Mouse (Mus musculus): ENCODE data around the gene Theg. TPM values are rescaled to one million over a fixed set of nuclear protein-coding genes. Genes with fewer than 3 reads are reported as not detected.

Gene Theg
- polyA plus RNA-seq, 1 experiment: 0.18 TPM

- Histone ChIP-seq H3K4me1 (ENCODE audit: control insufficient read depth, insufficient read depth, insufficient read length) (no peaks in the 10 kb centered on the region), H3K27ac (ENCODE audit: insufficient read depth, low read length) (no peak overlapping the region), H3K27me3 (ENCODE audit: control insufficient read depth, insufficient read depth, low read length) (no peaks in the 10 kb centered on the region), H3K4me3 (ENCODE audit: extremely low read depth, insufficient read depth, insufficient read length) (no peak overlapping the region), H3K36me3 (ENCODE audit: control insufficient read depth, insufficient read depth, low read length) (no peaks in the 10 kb centered on the region)
- 91% methylated on average over 5 of the region's 5 CpGs for WGBS
- DNase-seq (ENCODE audit: low read depth in 1 of 2, low spot score in 2 of 2): no peak
- TF ChIP-seq POLR2A (IDR thresholded peaks at IDR 0.05; ENCODE audit: low read depth, low read length) (no peak), CTCF (IDR thresholded peaks at IDR 0.05; ENCODE audit: extremely low read depth, insufficient read depth, insufficient read length, insufficient replicate concordance) (no peak)
Measured at GRCm38 (mm10) chr10:79569921-79570320, 17.2 kb downstream of the Theg start.

GRCm38 (mm10) chr10:79559716-79560115 lies 27.4 kb downstream of the Theg start:
- WGBS: 89% methylated on average over 2 of the region's 2 CpGs
- Histone ChIP-seq H3K4me3 (ENCODE audit: extremely low read depth, insufficient read depth, insufficient read length) (no peak overlapping the region), H3K27ac (ENCODE audit: insufficient read depth, low read length) (no peak overlapping the region), H3K36me3 (ENCODE audit: control insufficient read depth, insufficient read depth, low read length) (no peaks in the 10 kb centered on the region), H3K27me3 (ENCODE audit: control insufficient read depth, insufficient read depth, low read length) (no peaks in the 10 kb centered on the region), H3K4me1 (ENCODE audit: control insufficient read depth, insufficient read depth, insufficient read length) (peaks cover 5% of the 10 kb centered on the region; the same call in 1 of the 2 replicates)
- DNase-seq (ENCODE audit: low read depth in 1 of 2, low spot score in 2 of 2): no peak
- TF ChIP-seq CTCF (IDR thresholded peaks at IDR 0.05; ENCODE audit: extremely low read depth, insufficient read depth, insufficient read length, insufficient replicate concordance) (no peak), POLR2A (IDR thresholded peaks at IDR 0.05; ENCODE audit: low read depth, low read length) (no peak)

GRCm38 (mm10) chr10:79557496-79557895 lies 29.6 kb downstream of the Theg start:
- Histone ChIP-seq H3K4me3 (ENCODE audit: extremely low read depth, insufficient read depth, insufficient read length) (no peak overlapping the region), H3K27me3 (ENCODE audit: control insufficient read depth, insufficient read depth, low read length) (no peaks in the 10 kb centered on the region), H3K4me1 (ENCODE audit: control insufficient read depth, insufficient read depth, insufficient read length) (peaks cover 11% of the 10 kb centered on the region; the same call in 1 of the 2 replicates), H3K27ac (ENCODE audit: insufficient read depth, low read length) (no peak overlapping the region), H3K36me3 (ENCODE audit: control insufficient read depth, insufficient read depth, low read length) (no peaks in the 10 kb centered on the region)
- no peak for DNase-seq (ENCODE audit: low read depth in 1 of 2, low spot score in 2 of 2)
- TF ChIP-seq CTCF (IDR thresholded peaks at IDR 0.05; ENCODE audit: extremely low read depth, insufficient read depth, insufficient read length, insufficient replicate concordance): no peak
- TF ChIP-seq POLR2A (IDR thresholded peaks at IDR 0.05; ENCODE audit: low read depth, low read length): no peak
- WGBS: 92% methylated on average over 5 of the region's 5 CpGs

GRCm38 (mm10) chr10:79556951-79557350 lies 30.2 kb downstream of the Theg start:
- DNase-seq (ENCODE audit: low read depth in 1 of 2, low spot score in 2 of 2): no peak
- WGBS: 88% methylated on average over 5 of the region's 5 CpGs
- no peak for TF ChIP-seq POLR2A (IDR thresholded peaks at IDR 0.05; ENCODE audit: low read depth, low read length)
- TF ChIP-seq CTCF (IDR thresholded peaks at IDR 0.05; ENCODE audit: extremely low read depth, insufficient read depth, insufficient read length, insufficient replicate concordance): no peak

GRCm38 (mm10) chr10:79555238-79555724 lies 31.9 kb downstream of the Theg start:
- no peak for TF ChIP-seq POLR2A (IDR thresholded peaks at IDR 0.05; ENCODE audit: low read depth, low read length)
- TF ChIP-seq CTCF (IDR thresholded peaks at IDR 0.05; ENCODE audit: extremely low read depth, insufficient read depth, insufficient read length, insufficient replicate concordance): no peak
- WGBS: 31% methylated on average over 7 of the region's 7 CpGs
- Histone ChIP-seq H3K4me1 (ENCODE audit: control insufficient read depth, insufficient read depth, insufficient read length) (peaks cover 11% of the 10 kb centered on the region; the same call in 1 of the 2 replicates), H3K36me3 (ENCODE audit: control insufficient read depth, insufficient read depth, low read length) (no peaks in the 10 kb centered on the region), H3K27me3 (ENCODE audit: control insufficient read depth, insufficient read depth, low read length) (no peaks in the 10 kb centered on the region), H3K27ac (ENCODE audit: insufficient read depth, low read length) (no peak overlapping the region), H3K4me3 (ENCODE audit: extremely low read depth, insufficient read depth, insufficient read length) (peak overlapping the region; percentile 92)
- no peak for DNase-seq (ENCODE audit: low read depth in 1 of 2, low spot score in 2 of 2)

More at GRCm38 (mm10) chr10:79556951-79557350, 30.2 kb downstream of the Theg start:
- Histone ChIP-seq H3K4me1 (ENCODE audit: control insufficient read depth, insufficient read depth, insufficient read length) (peaks cover 11% of the 10 kb centered on the region; the same call in 1 of the 2 replicates), H3K27ac (ENCODE audit: insufficient read depth, low read length) (no peak overlapping the region), H3K27me3 (ENCODE audit: control insufficient read depth, insufficient read depth, low read length) (no peaks in the 10 kb centered on the region), H3K4me3 (ENCODE audit: extremely low read depth, insufficient read depth, insufficient read length) (no peak overlapping the region), H3K36me3 (ENCODE audit: control insufficient read depth, insufficient read depth, low read length) (no peaks in the 10 kb centered on the region)

- Histone ChIP-seq H3K27ac (ENCODE audit: insufficient read depth, low read length) (peak within 1 kb of the TSS; percentile 49; the same call in 1 of the 2 replicates), H3K4me1 (ENCODE audit: control insufficient read depth, insufficient read depth, insufficient read length) (peaks cover 11% of the 10 kb centered on the region; the same call in 1 of the 2 replicates), H3K4me3 (ENCODE audit: extremely low read depth, insufficient read depth, insufficient read length) (peak within 1 kb of the TSS; percentile 92), H3K36me3 (ENCODE audit: control insufficient read depth, insufficient read depth, low read length) (peaks cover 3% of the 10 kb centered on the region; the same call in 1 of the 2 replicates), H3K27me3 (ENCODE audit: control insufficient read depth, insufficient read depth, low read length) (no peaks in the 10 kb centered on the region)
- TF ChIP-seq POLR2A (IDR thresholded peaks at IDR 0.05; ENCODE audit: low read depth, low read length) (no peak; the same call in 1 of the 2 replicates), CTCF (IDR thresholded peaks at IDR 0.05; ENCODE audit: extremely low read depth, insufficient read depth, insufficient read length, insufficient replicate concordance) (no peak)
- DNase-seq (ENCODE audit: low read depth in 1 of 2, low spot score in 2 of 2): peak; percentile 38 to 74
- 1% methylated on average over 100 of the region's 108 CpGs for WGBS
Measured at GRCm38 (mm10) chr10:79554330-79555237, 32.5 kb downstream of the Theg start, which contains the start of gene Mier2. Gene Mier2, minus strand, starts transcription at chr10:79555199.

Data from spleen, adult 2 months (tissue).